Comparison of ENCODE assay signal across 18 mouse cellular contexts in the genomic region with DNA sequence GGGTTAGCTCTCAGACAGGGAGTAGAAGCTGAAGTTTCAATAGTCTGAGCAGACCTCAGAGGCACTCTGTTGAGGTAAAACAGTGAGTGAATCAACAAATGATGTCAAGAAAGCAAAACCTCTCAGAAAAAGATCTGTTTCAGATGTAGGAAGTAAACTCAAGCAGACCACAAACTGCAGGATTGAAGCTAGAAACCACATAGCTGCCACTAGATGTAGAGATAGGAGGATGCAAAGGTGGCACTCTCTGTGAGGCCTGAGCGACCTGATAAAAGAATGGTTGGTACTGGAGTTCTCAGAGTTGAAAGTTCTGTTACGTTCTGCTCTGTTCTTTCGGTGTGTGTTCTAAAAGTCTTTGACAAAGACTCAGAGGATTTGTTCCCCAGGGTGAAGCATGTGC. TPM values are rescaled to one million over a fixed set of nuclear protein-coding genes. Genes with fewer than 3 reads are reported as not detected.
DNase-seq lines count a peak whose midpoint lies in the region; ATAC-seq lines count a peak whose summit lies in the region.
"Had no signal": no experiment of that assay in that cellular context is flagged by ENCODE, and none has a peak within 500 bp of the region (broad histone marks: within the 10 kb centered on the region; RNA-seq: fewer than 3 reads in every experiment).

No protein-coding gene starts in this region.

- peak; percentile 24 for DNase-seq in thymus, postnatal 0 days (ENCODE audit: low spot score)
- no peak for DNase-seq in thymus, postnatal 10 days (ENCODE audit: low spot score in 2 of 2)
- peak; percentile 2 for DNase-seq in T-cell, adult 2 months (ENCODE audit: low spot score)
- DNase-seq in naive thymus-derived CD4-positive, alpha-beta T cell, adult 2 months (ENCODE audit: low read depth): peak; percentile 24
- no peak for DNase-seq in ovary, postnatal 10 days (ENCODE audit: low spot score)
- DNase-seq in cerebellum, postnatal 4 days (ENCODE audit: low spot score in 2 of 2): no peak
- DNase-seq: adrenal gland, adult 8-10 months; adrenal gland, postnatal 36 days; cerebellum, adult 2 months; cerebellum, postnatal 10 days; gastrocnemius, postnatal 10 days; heart, adult 2 months had no signal

- ATAC-seq in hematopoietic stem cell, adult 5-6 weeks (replicated peaks in 1 of 2; ENCODE audit: insufficient read depth in 1 of 2, low FRiP score in 2 of 2, low TSS enrichment in 1 of 2, low read depth in 1 of 2, poor library complexity in 2 of 2, severe bottlenecking in 2 of 2): peak; percentile 74 to 85
- no peak for ATAC-seq in megakaryocyte, adult 5-6 weeks (ENCODE audit: poor library complexity, severe bottlenecking)
- ATAC-seq: forebrain, embryonic 16.5 days; hindbrain, embryonic 16.5 days; intestine, embryonic 16.5 days; Patski had no signal

RNA-seq across cellular contexts. Expression of a gene that starts 41.7 kb away (rescaled TPM):
- 17.0 and 19.8 TPM in 2 replicates for polyA plus RNA-seq in thymus, postnatal 0 days (2015; fragmentation: Nextera tagmentation; extraction: Ambion mirVana)
- 5.9 and 6.1 TPM in 2 replicates for total RNA-seq in hematopoietic stem cell, adult 5-6 weeks (2017)
- total RNA-seq in megakaryocyte, adult 5-6 weeks (2015): 22.6 and 24.1 TPM in 2 replicates
- total RNA-seq in megakaryocyte, adult 5-6 weeks (2017): 31.0 and 36.0 TPM in 2 replicates

RNA-seq across cellular contexts. Expression of a gene that starts 49.0 kb away (rescaled TPM):
- polyA plus RNA-seq in thymus, postnatal 0 days (2015; fragmentation: Nextera tagmentation; extraction: Ambion mirVana): 14.4 and 16.5 TPM in 2 replicates
- total RNA-seq in hematopoietic stem cell, adult 5-6 weeks (2017): 10.9 and 21.3 TPM in 2 replicates
- 9.1 and 10.1 TPM in 2 replicates for total RNA-seq in megakaryocyte, adult 5-6 weeks (2015)
- total RNA-seq in megakaryocyte, adult 5-6 weeks (2017): 8.5 and 9.6 TPM in 2 replicates

Comparison
In these comparisons a context has a peak if more than half of its experiments do, and no peak if none do; other contexts are left out.
1. DNase-seq: peak in thymus, postnatal 0 days (single experiment), T-cell, adult 2 months (single experiment) and naive thymus-derived CD4-positive, alpha-beta T cell, adult 2 months (single experiment); none in thymus, postnatal 10 days (0 of 2), ovary, postnatal 10 days (single experiment) and cerebellum, postnatal 4 days (0 of 2).